Mouse (Mus musculus): Measurements from ENCODE around the gene Zbtb20.

DNA sequence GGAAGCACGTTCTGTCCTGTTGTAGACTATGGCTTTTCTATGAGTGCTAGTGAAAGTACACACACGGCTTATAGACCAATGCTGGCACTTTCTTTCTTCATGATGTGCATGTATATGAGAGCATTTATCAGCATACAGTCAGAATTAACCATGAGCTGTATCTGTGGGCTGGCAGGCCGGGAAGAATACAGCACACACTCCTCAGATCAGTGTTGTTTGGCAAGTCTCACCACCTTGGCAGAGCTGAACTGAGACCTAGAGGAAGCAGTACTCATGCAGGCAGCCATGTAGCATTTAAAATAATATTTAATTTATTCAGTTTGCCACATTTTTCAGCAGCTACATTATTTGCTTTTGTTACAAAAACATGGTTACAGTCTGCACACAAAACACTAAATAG, 214.5 kb downstream of the Zbtb20 start:
- TF ChIP-seq CTCF (IDR thresholded peaks at IDR 0.05; ENCODE audit: low read depth, low read length) (no peak), POLR2A (IDR thresholded peaks at IDR 0.05; ENCODE audit: borderline replicate concordance, low read depth, low read length) (no peak)

Data from bone marrow macrophage, adult 2 months (primary cell).